Mouse (Mus musculus): Measurements from ENCODE around the gene Micall2. TPM values are rescaled to one million over a fixed set of nuclear protein-coding genes. Genes with fewer than 3 reads are reported as not detected.

Micall2 gene
- total and polyA plus RNA-seq, 3 experiments, result 5.4 to 17.6 TPM; not detected in 1

GRCm38 (mm10) chr5:139687646-139688045 is 48.5 kb downstream of the Micall2 start:
- Histone ChIP-seq H3K36me3 (ENCODE audit: control insufficient read depth in 1 of 2, insufficient read depth in 2 of 2, low read length in 2 of 2) (no peaks in the 10 kb centered on the region; a peak in 1 of 4 replicates), H3K27ac (ENCODE audit: control insufficient read depth, low read depth, low read length) (peak overlapping the region; percentile 8; the same call in 1 of the 2 replicates), H3K9me3 (replicated peaks; ENCODE audit: insufficient read depth, low read length) (no peaks in the 10 kb centered on the region), H3K27me3 (ENCODE audit: control insufficient read depth in 1 of 2, insufficient read depth in 2 of 2, low read length in 2 of 2) (no peaks in the 10 kb centered on the region), H3K79me2 (ENCODE audit: control insufficient read depth, insufficient read depth, low read length, poor library complexity) (no peaks in the 10 kb centered on the region), H3K4me3 (ENCODE audit: control insufficient read depth in 1 of 2, insufficient read depth in 1 of 2, low read depth in 2 of 2, low read length in 2 of 2) (peak overlapping the region; percentile 26 to 30; a peak in 3 of 4 replicates), H3K4me1 (ENCODE audit: control insufficient read depth in 1 of 2, insufficient read depth in 2 of 2, low read length in 2 of 2) (peaks cover 0 to 14% of the 10 kb centered on the region in 2 experiments; a peak in 2 of 4 replicates), H3K9ac (ENCODE audit: control insufficient read depth, low read depth, low read length, poor library complexity, severe bottlenecking) (peak overlapping the region; percentile 34)
- peak; percentile 90 for DNase-seq (ENCODE audit: low read depth, low spot score)
- TF ChIP-seq CTCF (IDR thresholded peaks at IDR 0.05 in 2 of 3, conservative IDR thresholded peaks at IDR 0.05 in 1 of 3; ENCODE audit: control insufficient read depth in 1 of 3, insufficient read depth in 1 of 3, low read depth in 2 of 3, low read length in 3 of 3, poor library complexity in 1 of 3, severe bottlenecking in 1 of 3) (peak; percentile 89 to 97 (median 93)), MAX (IDR thresholded peaks at IDR 0.05; ENCODE audit: low read length) (no peak), JUND (IDR thresholded peaks at IDR 0.05; ENCODE audit: low read depth, low read length) (no peak), ELF1 (IDR thresholded peaks at IDR 0.05; ENCODE audit: low read depth, low read length) (no peak), CHD1 (IDR thresholded peaks at IDR 0.05; ENCODE audit: low read depth, low read length) (no peak), TCF12 (IDR thresholded peaks at IDR 0.05; ENCODE audit: low read depth, low read length) (0 out of 2 replicates have a peak, but pooled peaks have one; percentile 7), E2F4 (IDR thresholded peaks at IDR 0.05; ENCODE audit: borderline replicate concordance, low read depth, low read length) (no peak), RAD21 (IDR thresholded peaks at IDR 0.05; ENCODE audit: low read depth, low read length) (peak; percentile 52), USF1 (IDR thresholded peaks at IDR 0.05; ENCODE audit: low read depth, low read length) (no peak), RCOR1 (IDR thresholded peaks at IDR 0.05; ENCODE audit: low read depth, low read length) (0 out of 2 replicates have a peak, but pooled peaks have one; percentile 18), POLR2AphosphoS5 (IDR thresholded peaks at IDR 0.05; ENCODE audit: borderline replicate concordance, low read depth, low read length) (no peak), KAT2A (conservative IDR thresholded peaks at IDR 0.05; ENCODE audit: low read depth, low read length) (no peak; the same call in 1 of the 2 replicates), MYC (IDR thresholded peaks at IDR 0.05; ENCODE audit: low read depth, low read length) (no peak), MAZ (IDR thresholded peaks at IDR 0.05; ENCODE audit: low read depth, low read length) (peak; percentile 55; the same call in 1 of the 2 replicates), BHLHE40 (IDR thresholded peaks at IDR 0.05; ENCODE audit: borderline replicate concordance, low read depth, low read length) (no peak), CHD2 (IDR thresholded peaks at IDR 0.05; ENCODE audit: low read length) (no peak), SIN3A (IDR thresholded peaks at IDR 0.05; ENCODE audit: low read length) (peak; percentile 41; the same call in 1 of the 2 replicates), ZMIZ1 (IDR thresholded peaks at IDR 0.05; ENCODE audit: low read depth, low read length) (no peak), EP300 (IDR thresholded peaks at IDR 0.05; ENCODE audit: low read depth in 1 of 2, low read length in 2 of 2) (no peak), POLR2A (IDR thresholded peaks at IDR 0.05; ENCODE audit: control insufficient read depth in 1 of 2, insufficient read depth in 1 of 2, low read depth in 1 of 2, low read length in 2 of 2, poor library complexity in 1 of 2) (no peak), ZNF384 (IDR thresholded peaks at IDR 0.05; ENCODE audit: low read depth, low read length) (no peak), TAL1 (IDR thresholded peaks at IDR 0.05; ENCODE audit: low read length) (no peak), POLR2AphosphoS2 (IDR thresholded peaks at IDR 0.05; ENCODE audit: low read length) (no peak), NRF1 (IDR thresholded peaks at IDR 0.05; ENCODE audit: insufficient read depth, low read depth, low read length, poor library complexity, severe bottlenecking) (no peak), ZC3H11A (IDR thresholded peaks at IDR 0.05; ENCODE audit: low read depth, low read length) (peak; percentile 43; the same call in 1 of the 2 replicates), GATA1 (IDR thresholded peaks at IDR 0.05; ENCODE audit: low read depth, low read length) (no peak), SMC3 (IDR thresholded peaks at IDR 0.05; ENCODE audit: low read depth, low read length) (peak; percentile 63), NELFE (IDR thresholded peaks at IDR 0.05; ENCODE audit: low read depth, low read length) (no peak), TBP (IDR thresholded peaks at IDR 0.05; ENCODE audit: low read depth, low read length) (no peak), ETS1 (IDR thresholded peaks at IDR 0.05; ENCODE audit: low read depth, low read length) (no peak), HCFC1 (IDR thresholded peaks at IDR 0.05; ENCODE audit: low read depth, low read length) (no peak), MYB (IDR thresholded peaks at IDR 0.05; ENCODE audit: low read depth, low read length) (no peak), USF2 (IDR thresholded peaks at IDR 0.05; ENCODE audit: borderline replicate concordance in 1 of 2, insufficient read depth in 1 of 2, low read depth in 1 of 2, low read length in 2 of 2) (no peak), ZKSCAN1 (IDR thresholded peaks at IDR 0.05; ENCODE audit: low read depth, low read length) (no peak), MAFK (IDR thresholded peaks at IDR 0.05; ENCODE audit: borderline replicate concordance, low read depth, low read length) (no peak), MEF2A (IDR thresholded peaks at IDR 0.05; ENCODE audit: extremely low read depth, insufficient replicate concordance, low read depth, low read length, poor library complexity, severe bottlenecking) (no peak), GABPA (IDR thresholded peaks at IDR 0.05; ENCODE audit: low read depth, low read length) (no peak), MXI1 (IDR thresholded peaks at IDR 0.05; ENCODE audit: low read depth, low read length) (peak; percentile 35; the same call in 1 of the 2 replicates)

All from MEL (cell line).